Mouse (Mus musculus): ENCODE data around the gene Irf2bp2. TPM values are rescaled to one million over a fixed set of nuclear protein-coding genes. Genes with fewer than 3 reads are reported as not detected.

Gene Irf2bp2
- polyA plus RNA-seq, 1 experiment from 2014 or later, result 10.6 TPM

- peaks cover 48% of the 10 kb centered on the region for H3K36me3 ChIP-seq (ENCODE audit: control insufficient read depth, insufficient read depth, low read length)
- no peaks in the 10 kb centered on the region for H3K9me3 ChIP-seq (ENCODE audit: control insufficient read depth, low read length)
- 0% methylated on average over 19 of the region's 45 CpGs for WGBS
- peak overlapping the region; percentile 100 for H3K9ac ChIP-seq (ENCODE audit: low read depth, low read length)
- DNase-seq (ENCODE audit: low spot score) (no peak), ATAC-seq (ENCODE audit: low read depth) (no peak)
- H3K27me3 ChIP-seq (replicated peaks; ENCODE audit: control insufficient read depth, insufficient read depth, low read length), result no peaks in the 10 kb centered on the region
- H3K4me2 ChIP-seq (ENCODE audit: low read depth, low read length), result peak overlapping the region; percentile 95
- H3K4me3 ChIP-seq (ENCODE audit: low read depth, low read length), result peak overlapping the region; percentile 99
- H3K4me1 ChIP-seq (ENCODE audit: control insufficient read depth, insufficient read depth, low read length), result peaks cover 45% of the 10 kb centered on the region
- H3K27ac ChIP-seq (replicated peaks; ENCODE audit: low read depth, low read length), result peak overlapping the region; percentile 100
Observed at GRCm38 (mm10) chr8:126592381-126592770, 1.4 kb downstream of the Irf2bp2 start.

GRCm38 (mm10) chr8:126591821-126592268 lies 1.9 kb downstream of the Irf2bp2 start:
- Histone ChIP-seq H3K27ac (replicated peaks; ENCODE audit: low read depth, low read length) (peak overlapping the region; percentile 100), H3K9ac (ENCODE audit: low read depth, low read length) (peak overlapping the region; percentile 100), H3K4me1 (ENCODE audit: control insufficient read depth, insufficient read depth, low read length) (peaks cover 45% of the 10 kb centered on the region), H3K27me3 (replicated peaks; ENCODE audit: control insufficient read depth, insufficient read depth, low read length) (no peaks in the 10 kb centered on the region), H3K4me2 (ENCODE audit: low read depth, low read length) (peak overlapping the region; percentile 95), H3K9me3 (ENCODE audit: control insufficient read depth, low read length) (no peaks in the 10 kb centered on the region), H3K36me3 (ENCODE audit: control insufficient read depth, insufficient read depth, low read length) (peaks cover 52% of the 10 kb centered on the region), H3K4me3 (ENCODE audit: low read depth, low read length) (peak overlapping the region; percentile 99)
- 0% methylated on average over 9 of the region's 9 CpGs for WGBS
- DNase-seq (ENCODE audit: low spot score) (peak; percentile 73), ATAC-seq (ENCODE audit: low read depth) (no peak)

- DNase-seq (ENCODE audit: low spot score) (no peak), ATAC-seq (ENCODE audit: low read depth) (no peak)
- Histone ChIP-seq H3K9me3 (ENCODE audit: control insufficient read depth, low read length) (no peaks in the 10 kb centered on the region), H3K4me1 (ENCODE audit: control insufficient read depth, insufficient read depth, low read length) (peaks cover 44% of the 10 kb centered on the region), H3K4me3 (ENCODE audit: low read depth, low read length) (peak overlapping the region; percentile 99), H3K27ac (replicated peaks; ENCODE audit: low read depth, low read length) (peak overlapping the region; percentile 100), H3K4me2 (ENCODE audit: low read depth, low read length) (peak overlapping the region; percentile 95), H3K27me3 (replicated peaks; ENCODE audit: control insufficient read depth, insufficient read depth, low read length) (no peaks in the 10 kb centered on the region), H3K36me3 (ENCODE audit: control insufficient read depth, insufficient read depth, low read length) (peaks cover 58% of the 10 kb centered on the region), H3K9ac (ENCODE audit: low read depth, low read length) (peak overlapping the region; percentile 100)
- WGBS, result 4% methylated on average over 19 of the region's 20 CpGs
Observed at GRCm38 (mm10) chr8:126591141-126591820, 2.5 kb downstream of the Irf2bp2 start.

GRCm38 (mm10) chr8:126590599-126590998 lies 3.2 kb downstream of the Irf2bp2 start:
- ATAC-seq (ENCODE audit: low read depth), result no peak
- Histone ChIP-seq H3K4me3 (ENCODE audit: low read depth, low read length) (peak overlapping the region; percentile 99), H3K36me3 (ENCODE audit: control insufficient read depth, insufficient read depth, low read length) (peaks cover 64% of the 10 kb centered on the region), H3K4me2 (ENCODE audit: low read depth, low read length) (peak overlapping the region; percentile 95), H3K27me3 (replicated peaks; ENCODE audit: control insufficient read depth, insufficient read depth, low read length) (no peaks in the 10 kb centered on the region), H3K9me3 (ENCODE audit: control insufficient read depth, low read length) (no peaks in the 10 kb centered on the region), H3K9ac (ENCODE audit: low read depth, low read length) (peak overlapping the region; percentile 100), H3K4me1 (ENCODE audit: control insufficient read depth, insufficient read depth, low read length) (peaks cover 45% of the 10 kb centered on the region), H3K27ac (replicated peaks; ENCODE audit: low read depth, low read length) (peak overlapping the region; percentile 100)
- no peak for DNase-seq (ENCODE audit: low spot score)
- 21% methylated on average over 4 of the region's 4 CpGs for WGBS

- H3K4me2 ChIP-seq (ENCODE audit: low read depth, low read length), result peak overlapping the region; percentile 95
- peaks cover 44% of the 10 kb centered on the region for H3K4me1 ChIP-seq (ENCODE audit: control insufficient read depth, insufficient read depth, low read length)
- peaks cover 64% of the 10 kb centered on the region for H3K36me3 ChIP-seq (ENCODE audit: control insufficient read depth, insufficient read depth, low read length)
- no peaks in the 10 kb centered on the region for H3K9me3 ChIP-seq (ENCODE audit: control insufficient read depth, low read length)
- H3K9ac ChIP-seq (ENCODE audit: low read depth, low read length), result peak overlapping the region; percentile 100
- 6% methylated on average over 14 of the region's 14 CpGs for WGBS
- ATAC-seq (ENCODE audit: low read depth) (no peak), DNase-seq (ENCODE audit: low spot score) (peak; percentile 61)
- peak overlapping the region; percentile 99 for H3K4me3 ChIP-seq (ENCODE audit: low read depth, low read length)
- peak overlapping the region; percentile 100 for H3K27ac ChIP-seq (replicated peaks; ENCODE audit: low read depth, low read length)
- no peaks in the 10 kb centered on the region for H3K27me3 ChIP-seq (replicated peaks; ENCODE audit: control insufficient read depth, insufficient read depth, low read length)
Observed at GRCm38 (mm10) chr8:126590024-126590529, 3.7 kb downstream of the Irf2bp2 start.

- WGBS, result 13% methylated on average over 1 of the region's 1 CpGs
- DNase-seq (ENCODE audit: low spot score) (no peak), ATAC-seq (ENCODE audit: low read depth) (no peak)
- Histone ChIP-seq H3K36me3 (ENCODE audit: control insufficient read depth, insufficient read depth, low read length) (peaks cover 64% of the 10 kb centered on the region), H3K27me3 (replicated peaks; ENCODE audit: control insufficient read depth, insufficient read depth, low read length) (no peaks in the 10 kb centered on the region), H3K9ac (ENCODE audit: low read depth, low read length) (peak overlapping the region; percentile 100), H3K4me2 (ENCODE audit: low read depth, low read length) (peak overlapping the region; percentile 95), H3K9me3 (ENCODE audit: control insufficient read depth, low read length) (no peaks in the 10 kb centered on the region), H3K4me1 (ENCODE audit: control insufficient read depth, insufficient read depth, low read length) (peaks cover 46% of the 10 kb centered on the region), H3K4me3 (ENCODE audit: low read depth, low read length) (peak overlapping the region; percentile 99), H3K27ac (replicated peaks; ENCODE audit: low read depth, low read length) (peak overlapping the region; percentile 100)
Observed at GRCm38 (mm10) chr8:126589507-126590023, 4.2 kb downstream of the Irf2bp2 start.

- ATAC-seq (ENCODE audit: low read depth) (no peak), DNase-seq (ENCODE audit: low spot score) (no peak)
- Histone ChIP-seq H3K4me1 (ENCODE audit: control insufficient read depth, insufficient read depth, low read length) (peaks cover 49% of the 10 kb centered on the region), H3K36me3 (ENCODE audit: control insufficient read depth, insufficient read depth, low read length) (peaks cover 64% of the 10 kb centered on the region), H3K27me3 (replicated peaks; ENCODE audit: control insufficient read depth, insufficient read depth, low read length) (no peaks in the 10 kb centered on the region), H3K27ac (replicated peaks; ENCODE audit: low read depth, low read length) (peak overlapping the region; percentile 100; the same call in 1 of the 2 replicates), H3K9me3 (ENCODE audit: control insufficient read depth, low read length) (no peaks in the 10 kb centered on the region), H3K4me3 (ENCODE audit: low read depth, low read length) (peak overlapping the region; percentile 99), H3K4me2 (ENCODE audit: low read depth, low read length) (peak overlapping the region; percentile 95), H3K9ac (ENCODE audit: low read depth, low read length) (peak overlapping the region; percentile 100)
- 21% methylated on average over 11 of the region's 11 CpGs for WGBS
Observed at GRCm38 (mm10) chr8:126588636-126589506, 4.9 kb downstream of the Irf2bp2 start.

GRCm38 (mm10) chr8:126587836-126588503 lies 5.8 kb downstream of the Irf2bp2 start:
- peak overlapping the region; percentile 99 for H3K4me3 ChIP-seq (ENCODE audit: low read depth, low read length)
- H3K9me3 ChIP-seq (ENCODE audit: control insufficient read depth, low read length), result no peaks in the 10 kb centered on the region
- peaks cover 56% of the 10 kb centered on the region for H3K4me1 ChIP-seq (ENCODE audit: control insufficient read depth, insufficient read depth, low read length)
- H3K27ac ChIP-seq (replicated peaks; ENCODE audit: low read depth, low read length), result peak overlapping the region; percentile 52; the same call in 1 of the 2 replicates
- peaks cover 64% of the 10 kb centered on the region for H3K36me3 ChIP-seq (ENCODE audit: control insufficient read depth, insufficient read depth, low read length)
- H3K27me3 ChIP-seq (replicated peaks; ENCODE audit: control insufficient read depth, insufficient read depth, low read length), result no peaks in the 10 kb centered on the region
- peak overlapping the region; percentile 100 for H3K9ac ChIP-seq (ENCODE audit: low read depth, low read length)
- H3K4me2 ChIP-seq (ENCODE audit: low read depth, low read length), result peak overlapping the region; percentile 95
- 54% methylated on average over 10 of the region's 10 CpGs for WGBS
- DNase-seq (ENCODE audit: low spot score) (no peak), ATAC-seq (ENCODE audit: low read depth) (no peak)
